Mouse (Mus musculus) heart, embryonic 16.5 days (tissue): Measurements from ENCODE around the gene Cnga1. TPM values are rescaled to one million over a fixed set of nuclear protein-coding genes. Genes with fewer than 3 reads are reported as not detected.

Source experiments
- ATAC-seq: fragments of 200-750 bp; cut with Nextera tagmentation; replicated peaks from 2 replicates; pipeline ENCODE4 v1.8.0; 2017; ENCODE audit warnings: moderate number of reproducible peaks; ENCODE audit not compliant: insufficient read depth, low FRiP score; ENCODE audit errors: extremely low read depth
- H3K27ac ChIP-seq: fragments of 300-500 bp; sonication (generic); 2 replicates; pipeline ENCODE4 v1.5.1; 2014; ENCODE audit warnings: mild to moderate bottlenecking, low read length, control low read depth, moderate library complexity
- H3K27me3 ChIP-seq: fragments of 300-500 bp; sonication (generic); 2 replicates; pipeline ENCODE4 v1.6.1; 2014; ENCODE audit warnings: low read length, mixed read lengths; ENCODE audit not compliant: control insufficient read depth, insufficient read depth
- H3K36me3 ChIP-seq: fragments of 300-500 bp; sonication (generic); 2 replicates; pipeline ENCODE4 v1.6.1; 2014; ENCODE audit not compliant: control insufficient read depth, insufficient read depth
- H3K4me1 ChIP-seq: fragments of 300-500 bp; sonication (generic); 2 replicates; pipeline ENCODE4 v1.6.1; 2014; ENCODE audit warnings: low read length, mixed read lengths; ENCODE audit not compliant: control insufficient read depth, insufficient read depth
- H3K4me2 ChIP-seq: fragments of 300-500 bp; sonication (generic); 2 replicates; pipeline ENCODE4 v1.6.1; 2014; ENCODE audit warnings: low read depth, mild to moderate bottlenecking, control low read depth, low read length
- H3K4me3 ChIP-seq: fragments of 300-500 bp; sonication (generic); 2 replicates; pipeline ENCODE4 v1.5.1; 2014; ENCODE audit warnings: mild to moderate bottlenecking, control low read depth, low read length
- H3K9ac ChIP-seq: fragments of 300-500 bp; sonication (generic); 2 replicates; pipeline ENCODE4 v1.6.1; 2014; ENCODE audit warnings: low read length, control low read depth
- H3K9me3 ChIP-seq: fragments of 300-500 bp; sonication (generic); replicated peaks from 2 replicates; pipeline ENCODE4 v1.6.1; 2016; ENCODE audit warnings: low read length; ENCODE audit not compliant: control insufficient read depth
- WGBS: fragments of 180-500 bp; shearing (Covaris S2); extraction: QIAGEN DNeasy Blood & Tissue Kit; methylation state at CpG from one replicate; pipeline ENCODE4 v1.1.7; 2014; 5-methylcytosine and 5-hydroxymethylcytosine counted together
- polyA plus RNA-seq: library from polyadenylated mRNA; unstranded; fragments of >200 nt; fragmentation: Nextera tagmentation; extraction: Ambion mirVana; gene quantifications from 2 replicates; pipeline ENCODE4 v1.2.1, GENCODE M21; 2015

Gene Cnga1
- polyA plus RNA-seq, 1 experiment from 2014 or later: not detected

DNA sequence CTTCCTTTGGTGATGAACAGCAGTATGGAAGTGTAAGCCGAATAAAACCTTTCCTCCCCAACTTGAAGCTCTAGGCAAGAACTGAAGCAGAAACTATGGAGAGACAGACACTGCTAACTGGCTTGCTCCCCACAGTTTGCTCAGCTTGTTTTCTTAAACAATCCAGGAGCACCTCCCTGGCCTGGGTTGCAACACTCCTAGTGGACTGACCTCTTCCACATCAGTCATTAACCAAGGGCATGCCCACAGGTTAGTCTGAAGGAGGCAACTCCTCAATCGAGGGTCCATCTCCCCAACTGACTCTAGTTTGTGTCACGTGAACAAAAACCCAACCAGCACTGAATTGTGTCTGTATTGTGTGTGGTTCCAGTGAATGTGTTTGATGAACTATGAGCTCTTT, 20.8 kb upstream of the Cnga1 start:
- Histone ChIP-seq H3K27me3 (no peaks in the 10 kb centered on the region), H3K36me3 (no peaks in the 10 kb centered on the region), H3K4me3 (no peak overlapping the region), H3K9me3 (no peaks in the 10 kb centered on the region), H3K27ac (no peak overlapping the region), H3K9ac (no peak overlapping the region), H3K4me2 (no peak overlapping the region), H3K4me1 (no peaks in the 10 kb centered on the region)
- 48% methylated on average over 3 of the region's 3 CpGs for WGBS
- ATAC-seq: no peak

DNA sequence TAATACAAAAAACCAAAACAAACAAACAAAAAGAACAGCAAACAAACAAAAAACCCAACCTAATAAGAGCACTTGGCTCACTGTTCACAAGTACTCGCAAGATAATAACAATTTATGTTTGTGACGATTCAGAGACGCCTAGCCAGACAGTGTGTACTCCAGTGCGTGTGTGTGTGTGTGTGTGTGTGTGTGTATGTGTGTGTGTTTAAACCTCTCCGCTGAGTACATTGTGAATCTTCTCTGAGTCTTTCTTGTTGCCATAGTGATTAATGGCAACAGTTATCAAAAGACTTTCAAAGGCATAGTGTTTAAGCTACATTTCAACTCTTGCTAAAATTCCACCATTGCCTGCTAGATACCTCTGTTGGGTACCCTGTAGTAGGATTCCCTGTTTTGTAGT, 20.1 kb upstream of the Cnga1 start:
- Histone ChIP-seq H3K9ac (no peak overlapping the region), H3K36me3 (no peaks in the 10 kb centered on the region), H3K27ac (no peak overlapping the region), H3K27me3 (no peaks in the 10 kb centered on the region), H3K4me2 (no peak overlapping the region), H3K4me3 (no peak overlapping the region), H3K9me3 (no peaks in the 10 kb centered on the region), H3K4me1 (no peaks in the 10 kb centered on the region)
- no peak for ATAC-seq
- WGBS: 87% methylated on average over 5 of the region's 5 CpGs

- no peaks in the 10 kb centered on the region for H3K27me3 ChIP-seq
- H3K4me3 ChIP-seq: no peak overlapping the region
- H3K4me1 ChIP-seq: no peaks in the 10 kb centered on the region
- H3K4me2 ChIP-seq: no peak overlapping the region
- H3K27ac ChIP-seq: no peak overlapping the region
- no peaks in the 10 kb centered on the region for H3K36me3 ChIP-seq
- no peak overlapping the region for H3K9ac ChIP-seq
- WGBS: 54% methylated on average over 6 of the region's 6 CpGs
- no peaks in the 10 kb centered on the region for H3K9me3 ChIP-seq
- ATAC-seq: no peak
These were observed 17.1 kb upstream of the Cnga1 start for GRCm38 (mm10) chr5:72661051-72661781.

- WGBS: 81% methylated on average over 13 of the region's 13 CpGs
- no peaks in the 10 kb centered on the region for H3K4me1 ChIP-seq
- no peak overlapping the region for H3K27ac ChIP-seq
- H3K36me3 ChIP-seq: no peaks in the 10 kb centered on the region
- H3K4me3 ChIP-seq: no peak overlapping the region
- no peaks in the 10 kb centered on the region for H3K27me3 ChIP-seq
- ATAC-seq: no peak
- no peak overlapping the region for H3K9ac ChIP-seq
- H3K4me2 ChIP-seq: no peak overlapping the region
- H3K9me3 ChIP-seq: no peaks in the 10 kb centered on the region
These were observed 14.3 kb upstream of the Cnga1 start for GRCm38 (mm10) chr5:72658375-72658774.

DNA sequence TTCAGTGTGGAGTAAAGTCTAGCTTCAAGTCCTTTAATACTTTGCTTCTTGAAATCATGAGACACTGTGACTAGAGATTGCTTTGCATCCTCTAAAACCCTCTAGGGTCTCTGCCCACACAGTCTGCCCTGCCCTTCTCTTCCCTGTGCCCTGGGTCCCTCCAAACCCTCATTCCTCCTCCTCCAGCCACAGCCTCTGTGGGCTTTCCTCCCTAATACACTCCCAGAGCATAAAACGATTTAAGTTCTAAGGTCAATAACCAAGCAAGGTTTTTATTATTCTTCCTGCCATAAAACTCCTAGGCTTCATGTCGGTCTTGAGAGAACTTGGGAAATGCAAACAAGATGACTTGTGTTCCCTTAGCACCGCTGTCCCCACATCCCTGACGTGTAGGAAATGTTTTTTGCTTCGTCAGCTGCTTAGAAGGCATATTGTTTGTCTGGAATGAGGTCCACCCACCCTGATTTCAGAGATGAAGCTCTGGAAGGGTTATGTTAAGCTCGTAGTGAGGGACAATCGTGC, 12.3 kb upstream of the Cnga1 start:
- ATAC-seq: no peak
- H3K27me3 ChIP-seq: no peaks in the 10 kb centered on the region
- H3K27ac ChIP-seq: no peak overlapping the region
- no peaks in the 10 kb centered on the region for H3K4me1 ChIP-seq
- WGBS: 55% methylated on average over 7 of the region's 7 CpGs
- H3K4me3 ChIP-seq: no peak overlapping the region
- no peak overlapping the region for H3K9ac ChIP-seq
- H3K4me2 ChIP-seq: no peak overlapping the region
- H3K9me3 ChIP-seq: no peaks in the 10 kb centered on the region
- H3K36me3 ChIP-seq: no peaks in the 10 kb centered on the region

- H3K4me1 ChIP-seq: peaks cover under 1% of the 10 kb centered on the region; the same call in 1 of the 2 replicates
- WGBS: 70% methylated on average over 10 of the region's 10 CpGs
- H3K36me3 ChIP-seq: no peaks in the 10 kb centered on the region
- H3K9me3 ChIP-seq: no peaks in the 10 kb centered on the region
- no peak for ATAC-seq
- H3K4me3 ChIP-seq: no peak overlapping the region
- H3K27me3 ChIP-seq: 0 out of 2 replicates have a peak, but pooled peaks cover 2% of the 10 kb centered on the region
- H3K27ac ChIP-seq: no peak overlapping the region
- no peak overlapping the region for H3K9ac ChIP-seq
- no peak overlapping the region for H3K4me2 ChIP-seq
These were observed 9.1 kb upstream of the Cnga1 start for GRCm38 (mm10) chr5:72653068-72653674.

DNA sequence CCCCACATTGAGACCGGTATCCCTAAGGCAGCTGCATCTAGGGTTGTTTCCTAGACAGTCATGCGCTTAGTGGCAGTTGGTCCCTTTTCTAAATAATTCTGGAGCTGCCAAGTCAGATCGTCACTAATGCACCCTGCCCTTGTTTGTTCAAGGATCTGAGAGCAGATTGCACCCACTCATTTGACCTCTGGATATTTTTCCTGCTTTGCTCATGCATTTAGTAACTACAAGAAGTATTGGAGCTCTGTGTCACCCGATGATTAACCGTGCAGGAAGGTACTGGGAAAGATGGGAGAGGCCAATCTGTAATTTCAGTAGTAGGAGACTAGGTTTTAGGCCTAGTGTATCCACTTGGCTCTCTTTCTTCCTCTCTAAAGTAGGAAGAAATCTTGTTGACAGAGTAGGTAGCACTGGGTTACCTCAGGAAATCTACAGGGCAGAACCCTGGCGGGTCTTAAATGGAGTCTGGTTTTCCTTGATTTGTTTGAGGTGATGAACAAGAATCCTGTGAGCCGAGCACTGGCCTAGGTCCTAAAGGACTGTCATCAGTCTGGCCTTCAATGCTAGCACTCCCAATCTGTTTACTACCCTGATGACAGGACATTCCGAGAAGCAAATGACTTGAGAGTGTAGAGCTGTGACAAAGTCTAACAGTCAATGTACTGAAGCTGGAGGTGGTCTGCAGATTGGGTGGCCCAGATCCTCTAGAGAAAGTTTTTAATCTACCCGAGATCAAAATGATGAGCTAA, 5.1 kb upstream of the Cnga1 start:
- no peak for ATAC-seq
- 74% methylated on average over 9 of the region's 9 CpGs for WGBS
- H3K9me3 ChIP-seq: no peaks in the 10 kb centered on the region

DNA sequence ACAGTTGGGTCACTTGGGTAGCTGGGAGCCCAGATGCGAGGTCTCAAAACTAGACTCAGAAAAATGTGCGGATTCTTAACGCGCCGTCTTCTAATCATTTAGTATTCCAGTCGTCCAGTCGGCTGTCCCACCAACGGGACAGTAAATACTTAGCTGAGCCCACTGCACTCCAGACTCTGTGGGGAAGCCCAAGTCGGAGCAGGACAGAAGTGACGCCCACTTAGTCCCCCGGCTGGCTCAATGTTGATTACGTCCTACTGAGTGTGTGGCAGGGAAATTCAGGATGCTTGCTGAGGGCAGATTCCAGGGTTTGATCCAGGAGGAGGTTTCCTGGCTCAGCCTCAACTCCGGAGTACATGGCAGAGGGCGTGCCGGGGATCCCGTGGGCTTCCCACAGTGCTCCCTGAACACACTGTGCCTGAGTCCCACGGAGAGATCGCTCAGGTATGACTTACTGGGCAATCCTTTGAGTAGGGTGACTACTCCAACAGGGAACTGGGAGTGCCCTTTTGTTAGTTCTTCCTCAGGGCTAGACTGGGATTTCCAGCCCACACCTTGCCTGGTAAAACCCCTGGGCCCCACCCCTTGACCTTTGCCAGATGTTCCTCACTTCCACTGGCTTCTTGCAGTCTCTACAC, 4.0 kb upstream of the Cnga1 start:
- 9% methylated on average over 18 of the region's 18 CpGs for WGBS
- H3K4me2 ChIP-seq: peak overlapping the region; percentile 97
- H3K4me1 ChIP-seq: peaks cover 4% of the 10 kb centered on the region; the same call in 1 of the 2 replicates
- H3K36me3 ChIP-seq: no peaks in the 10 kb centered on the region
- H3K27me3 ChIP-seq: peaks cover 11% of the 10 kb centered on the region
- H3K9ac ChIP-seq: peak overlapping the region; percentile 64
- H3K9me3 ChIP-seq: no peaks in the 10 kb centered on the region
- ATAC-seq: peak; percentile 47; the same call in 1 of the 2 replicates
- H3K4me3 ChIP-seq: peak overlapping the region; percentile 67
- no peak overlapping the region for H3K27ac ChIP-seq

More for the DNA sequence above, 5.1 kb upstream of the Cnga1 start:
- H3K27me3 ChIP-seq: peaks cover 11% of the 10 kb centered on the region
- H3K27ac ChIP-seq: no peak overlapping the region
- no peaks in the 10 kb centered on the region for H3K36me3 ChIP-seq
- no peak overlapping the region for H3K4me3 ChIP-seq
- H3K4me2 ChIP-seq: no peak overlapping the region
- H3K9ac ChIP-seq: no peak overlapping the region
- peaks cover 4% of the 10 kb centered on the region; the same call in 1 of the 2 replicates for H3K4me1 ChIP-seq
